Mouse (Mus musculus): ENCODE measurements at regions not wholly inside any gene's neighbourhood (a gene's known extent, or its start where the extent isn't known, plus 50 kb on each side); places are given as distances from the start of the nearest gene placed in this dataset.

- TF ChIP-seq POLR2A (IDR thresholded peaks at IDR 0.05; ENCODE audit: extremely low read depth, insufficient read depth, low read length) (no peak), CTCF (IDR thresholded peaks at IDR 0.05; ENCODE audit: low read depth, low read length) (no peak)
These were observed 67.8 kb upstream of the Dapl1 start for GRCm38 (mm10) chr2:59416491-59417195.

Data from liver, adult 2 months (tissue).